Mouse (Mus musculus): ENCODE measurements at regions not wholly inside any gene's neighbourhood (a gene's known extent, or its start where the extent isn't known, plus 50 kb on each side); places are given as distances from the start of the nearest gene placed in this dataset.

- DNase-seq (ENCODE audit: low spot score in 2 of 2), result no peak
These were observed 509.2 kb upstream of the Adamts16 start for GRCm38 (mm10) chr13:71350787-71351186.

- no peak for DNase-seq (ENCODE audit: low spot score in 2 of 2)
These were observed 501.3 kb upstream of the Adamts16 start for GRCm38 (mm10) chr13:71342921-71343320.

GRCm38 (mm10) chr13:71338700-71339099, 497.1 kb upstream of the Adamts16 start:
- DNase-seq (ENCODE audit: low spot score in 2 of 2), result no peak

GRCm38 (mm10) chr13:71334925-71335324, 493.3 kb upstream of the Adamts16 start:
- DNase-seq (ENCODE audit: low spot score in 2 of 2), result no peak

- no peak for DNase-seq (ENCODE audit: low spot score in 2 of 2)
These were observed 491.5 kb upstream of the Adamts16 start for GRCm38 (mm10) chr13:71333146-71333545.

GRCm38 (mm10) chr13:71330321-71330720, 488.7 kb upstream of the Adamts16 start:
- no peak for DNase-seq (ENCODE audit: low spot score in 2 of 2)

GRCm38 (mm10) chr13:71327802-71328753, 486.5 kb upstream of the Adamts16 start:
- no peak for DNase-seq (ENCODE audit: low spot score in 2 of 2)

- DNase-seq (ENCODE audit: low spot score in 2 of 2), result no peak
These were observed 478.9 kb upstream of the Adamts16 start for GRCm38 (mm10) chr13:71320489-71320888.

GRCm38 (mm10) chr13:71303956-71304355, 462.3 kb upstream of the Adamts16 start:
- DNase-seq (ENCODE audit: low spot score in 2 of 2), result no peak

GRCm38 (mm10) chr13:71275991-71276390, 434.4 kb upstream of the Adamts16 start:
- DNase-seq (ENCODE audit: low spot score in 2 of 2), result no peak

- no peak for DNase-seq (ENCODE audit: low spot score in 2 of 2)
These were observed 432.5 kb upstream of the Adamts16 start for GRCm38 (mm10) chr13:71274139-71274538.

GRCm38 (mm10) chr13:71273485-71273884, 431.9 kb upstream of the Adamts16 start:
- no peak for DNase-seq (ENCODE audit: low spot score in 2 of 2)

GRCm38 (mm10) chr13:71273067-71273466, 431.5 kb upstream of the Adamts16 start:
- DNase-seq (ENCODE audit: low spot score in 2 of 2), result no peak

GRCm38 (mm10) chr13:71272431-71272830, 430.8 kb upstream of the Adamts16 start:
- no peak for DNase-seq (ENCODE audit: low spot score in 2 of 2)

GRCm38 (mm10) chr13:71271727-71272418, 430.3 kb upstream of the Adamts16 start:
- no peak for DNase-seq (ENCODE audit: low spot score in 2 of 2)

GRCm38 (mm10) chr13:71270370-71270769, 428.8 kb upstream of the Adamts16 start:
- DNase-seq (ENCODE audit: low spot score in 2 of 2), result no peak

- DNase-seq (ENCODE audit: low spot score in 2 of 2), result no peak
These were observed 427.9 kb upstream of the Adamts16 start for GRCm38 (mm10) chr13:71269496-71269895.

- DNase-seq (ENCODE audit: low spot score in 2 of 2), result no peak
These were observed 421.8 kb upstream of the Adamts16 start for GRCm38 (mm10) chr13:71263315-71263878.

GRCm38 (mm10) chr13:71262575-71263295, 421.1 kb upstream of the Adamts16 start:
- DNase-seq (ENCODE audit: low spot score in 2 of 2), result no peak

GRCm38 (mm10) chr13:71254016-71254415, 412.4 kb upstream of the Adamts16 start:
- DNase-seq (ENCODE audit: low spot score in 2 of 2), result no peak

- no peak for DNase-seq (ENCODE audit: low spot score in 2 of 2)
These were observed 406.8 kb upstream of the Adamts16 start for GRCm38 (mm10) chr13:71248261-71249031.

Data from right cerebral cortex, postnatal 36 days (tissue).